Mouse (Mus musculus): ENCODE results near the gene Slc9a9. TPM values are rescaled to one million over a fixed set of nuclear protein-coding genes. Genes with fewer than 3 reads are reported as not detected.

Gene Slc9a9
- total RNA-seq, 2 experiments from 2014 or later = 19.1 to 20.8 TPM

DNA sequence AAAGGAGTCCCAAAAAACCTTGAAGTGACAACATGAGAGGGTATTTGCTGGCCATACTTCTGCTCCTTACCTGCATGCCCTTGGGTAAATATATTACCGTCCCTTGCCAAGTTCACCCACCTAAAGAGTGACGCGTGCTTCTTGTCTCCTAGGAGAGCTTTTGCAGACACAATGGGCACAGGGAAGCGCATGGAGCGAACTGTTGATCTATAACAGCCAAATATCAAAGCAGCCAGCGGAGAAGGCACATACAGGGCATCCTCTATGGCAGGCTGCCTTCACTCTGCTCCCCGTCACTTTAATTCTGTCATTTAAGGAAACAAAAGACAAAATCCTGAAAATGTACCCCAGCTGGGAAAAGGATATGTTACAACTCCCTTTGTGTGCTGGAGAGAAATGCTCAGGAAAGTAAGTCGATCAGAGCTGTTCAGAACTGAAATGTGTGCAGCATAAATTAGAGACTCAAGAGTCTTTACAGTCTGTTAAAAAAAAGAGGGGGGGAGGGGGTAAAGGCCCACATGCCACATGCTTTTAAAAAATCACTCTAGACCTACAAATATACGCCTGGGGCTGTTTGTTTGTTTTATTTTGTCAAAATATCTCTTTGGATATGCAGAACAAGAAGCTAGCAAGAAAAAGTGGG, 594.3 kb downstream of the Slc9a9 start:
- no peak for ATAC-seq (ENCODE audit: poor library complexity, severe bottlenecking)

- no peak for ATAC-seq (ENCODE audit: poor library complexity, severe bottlenecking)
Observed at GRCm38 (mm10) chr9:95266179-95266578, 596.5 kb downstream of the Slc9a9 start.

DNA sequence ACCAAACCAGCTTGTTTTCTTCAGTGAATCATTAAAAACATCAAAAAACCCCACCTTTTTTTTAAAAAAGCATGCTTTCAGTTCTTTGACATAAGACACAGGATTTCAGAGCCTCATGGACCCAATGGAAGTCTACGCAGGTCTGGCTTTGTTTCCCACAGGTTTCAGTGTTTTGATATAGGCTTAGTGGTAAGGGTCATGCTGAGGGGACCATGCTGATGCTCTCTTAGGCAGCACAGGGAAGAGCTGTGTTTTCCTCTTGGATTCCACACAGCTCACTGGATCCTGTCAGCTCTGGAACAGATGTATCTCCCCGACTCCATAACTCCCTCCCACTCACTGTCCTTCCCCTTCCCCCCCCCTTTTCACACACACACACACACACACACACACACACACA, 597.2 kb downstream of the Slc9a9 start:
- no peak for ATAC-seq (ENCODE audit: poor library complexity, severe bottlenecking)

DNA sequence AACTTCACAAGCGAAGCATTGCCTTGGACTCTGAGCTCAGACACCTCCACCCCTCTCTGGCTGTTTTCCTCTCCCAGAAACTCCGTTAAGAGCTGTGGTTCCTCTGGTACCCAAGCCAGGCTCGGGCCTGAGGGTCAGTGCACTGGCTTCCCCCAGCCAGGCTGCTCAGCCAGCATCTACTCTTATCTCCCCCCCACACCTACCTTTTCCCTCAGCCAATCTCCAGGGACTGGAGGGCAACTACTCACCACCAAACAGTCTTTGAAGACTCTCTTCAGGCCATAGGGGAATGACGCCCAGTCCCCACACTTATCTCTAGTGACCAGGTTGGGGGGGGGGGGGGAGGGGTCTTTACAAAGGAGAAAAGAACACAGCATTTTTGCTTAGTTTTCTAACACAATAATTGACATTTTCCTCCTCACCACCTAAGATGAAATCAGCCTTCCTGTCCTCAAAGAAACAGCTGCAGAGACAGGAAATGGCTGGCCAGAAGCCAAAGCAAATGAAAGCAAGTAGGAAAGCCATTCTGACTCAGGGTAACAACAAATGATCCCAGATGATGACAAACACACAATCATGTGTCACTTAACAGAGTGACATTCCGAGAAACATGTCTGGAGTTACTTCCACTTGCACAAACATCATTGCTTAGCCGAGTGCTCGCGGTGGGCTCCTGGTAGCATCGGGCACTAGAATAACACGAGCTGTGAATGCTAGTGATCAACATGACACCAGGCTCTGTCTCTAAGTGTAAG, 610.1 kb downstream of the Slc9a9 start:
- no peak for ATAC-seq (ENCODE audit: poor library complexity, severe bottlenecking)

Other genes with a start within 250 kb of the Slc9a9 start
- gene 1190002N15Rik, start 131.8 kb upstream of the Slc9a9 start, total RNA-seq (2015) = 15.1 and 23.4 TPM in 2 replicates
- gene 1190002N15Rik, start 131.8 kb upstream of the Slc9a9 start, total RNA-seq (2017) = 16.9 and 17.2 TPM in 2 replicates

All from megakaryocyte, adult 5-6 weeks (primary cell).